ENCODE assay signal across 27 mouse cellular contexts in genomic region chr11:107465041-107465440, GRCm38 (mm10). TPM values are rescaled to one million over a fixed set of nuclear protein-coding genes. Genes with fewer than 3 reads are reported as not detected.
DNase-seq lines count a peak whose midpoint lies in the region; ATAC-seq and TF ChIP-seq lines count a peak whose summit lies in the region.
"Had no signal": no experiment of that assay in that cellular context is flagged by ENCODE, and none has a peak within 500 bp of the region (broad histone marks: within the 10 kb centered on the region; RNA-seq: fewer than 3 reads in every experiment).

No protein-coding gene starts in this region.

- H3K4me3 ChIP-seq in kidney, postnatal 0 days (replicated peaks; ENCODE audit: low read depth, low read length): no peak overlapping the region
- H3K4me3 ChIP-seq in liver, embryonic 16.5 days (ENCODE audit: low read depth, low read length): no peak overlapping the region
- H3K4me3 ChIP-seq in stomach, postnatal 0 days (ENCODE audit: low read depth, low read length): no peak overlapping the region
- H3K4me3 ChIP-seq: embryonic facial prominence, embryonic 10.5 days; embryonic facial prominence, embryonic 13.5 days; erythroblast, embryonic 14.5 days; forebrain, embryonic 13.5 days; heart, embryonic 10.5 days; heart, embryonic 13.5 days had no signal

- no peak for TF ChIP-seq EP300 in stomach, postnatal 0 days (optimal IDR thresholded peaks at IDR 0.05)

- no peaks in the 10 kb centered on the region for H3K9me3 ChIP-seq in kidney, postnatal 0 days (replicated peaks; ENCODE audit: low read length)
- no peaks in the 10 kb centered on the region for H3K9me3 ChIP-seq in liver, embryonic 16.5 days (replicated peaks; ENCODE audit: control insufficient read depth, low read length)
- H3K9me3 ChIP-seq in stomach, postnatal 0 days (ENCODE audit: control insufficient read depth, low read length): no peaks in the 10 kb centered on the region
- H3K9me3 ChIP-seq: forebrain, embryonic 13.5 days; heart, embryonic 10.5 days; heart, embryonic 13.5 days had no signal

- H3K36me3 ChIP-seq in kidney, postnatal 0 days (ENCODE audit: insufficient read depth, low read length): no peaks in the 10 kb centered on the region
- H3K36me3 ChIP-seq in liver, embryonic 16.5 days (ENCODE audit: control insufficient read depth, insufficient read depth): no peaks in the 10 kb centered on the region
- H3K36me3 ChIP-seq in stomach, postnatal 0 days (ENCODE audit: control insufficient read depth, insufficient read depth, low read length): no peaks in the 10 kb centered on the region
- H3K36me3 ChIP-seq: heart, embryonic 10.5 days; heart, embryonic 13.5 days had no signal

- DNase-seq in kidney, postnatal 0 days (ENCODE audit: low spot score): no peak
- DNase-seq in kidney, postnatal 4 days: no peak
- DNase-seq in liver: no peak
- peak; percentile 57 for DNase-seq in induced T-regulatory cell, adult 2 months (ENCODE audit: low read depth)
- no peak for DNase-seq in stomach, postnatal 0 days (ENCODE audit: low spot score)
- no peak for DNase-seq in c-Kit-positive CD71-positive TER-119-positive erythroid progenitor cells, embryonic 14.5 days (ENCODE audit: low spot score)
- DNase-seq: adrenal gland, postnatal 10 days; cerebellum, adult 11-12 months; cerebellum, adult 8-10 months; cerebellum, postnatal 10 days; cerebellum, postnatal 36 days; embryo, embryonic 11 days; gastrocnemius, postnatal 14 days; heart, adult 18-20 months; heart, postnatal 14 days; heart, postnatal 4 days had no signal

- H3K27ac ChIP-seq in kidney, postnatal 0 days: peak overlapping the region; percentile 57; the same call in 1 of the 2 replicates
- H3K27ac ChIP-seq in liver, embryonic 16.5 days (ENCODE audit: low read length): 0 out of 2 replicates have a peak overlapping the region, but pooled peaks have one; percentile 4
- no peak overlapping the region for H3K27ac ChIP-seq in stomach, postnatal 0 days (replicated peaks)
- H3K27ac ChIP-seq: embryonic facial prominence, embryonic 10.5 days; embryonic facial prominence, embryonic 13.5 days; forebrain, embryonic 13.5 days; heart, embryonic 10.5 days; heart, embryonic 13.5 days; hindbrain, embryonic 14.5 days; hindbrain, postnatal 0 days had no signal

- H3K4me1 ChIP-seq in kidney, postnatal 0 days (replicated peaks; ENCODE audit: insufficient read depth, low read length): no peaks in the 10 kb centered on the region; the same call in 1 of the 2 replicates
- H3K4me1 ChIP-seq in liver, embryonic 16.5 days (ENCODE audit: control insufficient read depth, low read depth, low read length): peaks cover 36% of the 10 kb centered on the region
- H3K4me1 ChIP-seq in stomach, postnatal 0 days (replicated peaks; ENCODE audit: control insufficient read depth, insufficient read depth): no peaks in the 10 kb centered on the region

- H3K9ac ChIP-seq in kidney, postnatal 0 days (ENCODE audit: low read depth, low read length): no peak overlapping the region
- no peak overlapping the region for H3K9ac ChIP-seq in liver, embryonic 16.5 days (ENCODE audit: low read depth, low read length)
- no peak overlapping the region for H3K9ac ChIP-seq in stomach, postnatal 0 days (ENCODE audit: low read length)
- H3K9ac ChIP-seq: embryonic facial prominence, embryonic 13.5 days; forebrain, embryonic 13.5 days; heart, embryonic 13.5 days; hindbrain, embryonic 14.5 days had no signal

- 92% methylated on average over 4 of the region's 4 CpGs for WGBS in kidney, postnatal 0 days
- WGBS in liver, embryonic 16.5 days (ENCODE audit: insufficient replicate concordance): 81% methylated on average over 4 of the region's 4 CpGs
- WGBS in stomach, postnatal 0 days: 86% methylated on average over 4 of the region's 4 CpGs

- H3K27me3 ChIP-seq in kidney, postnatal 0 days (ENCODE audit: insufficient read depth, low read length): no peaks in the 10 kb centered on the region
- no peaks in the 10 kb centered on the region for H3K27me3 ChIP-seq in liver, embryonic 16.5 days (ENCODE audit: control insufficient read depth, insufficient read depth, low read depth, low read length)
- no peaks in the 10 kb centered on the region for H3K27me3 ChIP-seq in stomach, postnatal 0 days (ENCODE audit: control insufficient read depth, insufficient read depth, low read length)
- H3K27me3 ChIP-seq: embryonic facial prominence, embryonic 13.5 days; forebrain, embryonic 13.5 days; heart, embryonic 13.5 days had no signal

- no peak for ATAC-seq in kidney, postnatal 0 days (replicated peaks; ENCODE audit: low FRiP score, low read depth)
- ATAC-seq in liver, embryonic 16.5 days (ENCODE audit: low read depth): no peak
- ATAC-seq in stomach, postnatal 0 days (ENCODE audit: low FRiP score, low TSS enrichment): no peak
- no peak for ATAC-seq in activated CD4-positive, CD25-positive, alpha-beta regulatory T cell, adult 4 months
- ATAC-seq: forebrain, embryonic 13.5 days; forebrain, embryonic 16.5 days; hindbrain, postnatal 0 days had no signal

- no peak overlapping the region for H3K4me2 ChIP-seq in kidney, postnatal 0 days (ENCODE audit: low read length)
- H3K4me2 ChIP-seq in liver, embryonic 16.5 days (ENCODE audit: low read depth, low read length): no peak overlapping the region
- no peak overlapping the region for H3K4me2 ChIP-seq in stomach, postnatal 0 days (replicated peaks; ENCODE audit: low read depth)
- H3K4me2 ChIP-seq: embryonic facial prominence, embryonic 13.5 days; forebrain, embryonic 13.5 days; heart, embryonic 13.5 days; hindbrain, embryonic 14.5 days had no signal

- TF ChIP-seq CTCF in kidney, postnatal 0 days (IDR thresholded peaks at IDR 0.05; ENCODE audit: low read depth): no peak
- TF ChIP-seq CTCF in stomach, postnatal 0 days (IDR thresholded peaks at IDR 0.05; ENCODE audit: low read depth): 0 out of 2 replicates have a peak, but pooled peaks have one; percentile 2

RNA-seq across cellular contexts. Expression of gene Pitpnc1, which starts 5.5 kb away (rescaled TPM):
- 19.6 and 21.8 TPM in 2 replicates for polyA plus RNA-seq in kidney, postnatal 0 days (2015; fragmentation: Nextera tagmentation; extraction: Ambion mirVana)
- 7.6 and 9.2 TPM in 2 replicates for polyA plus RNA-seq in liver, embryonic 16.5 days (2015; fragmentation: Nextera tagmentation; extraction: Ambion mirVana)
- 5.0 and 5.1 TPM in 2 replicates for polyA plus RNA-seq in stomach, postnatal 0 days (2015; fragmentation: Nextera tagmentation; extraction: Ambion mirVana)
- polyA plus RNA-seq in activated CD4-positive, CD25-positive, alpha-beta regulatory T cell, adult 4 months (2017; shearing (Covaris generic)): 100 to 1,000 TPM; 101 to 116 TPM

RNA-seq across cellular contexts. Expression of gene Psmd12, which starts 14.2 kb away (rescaled TPM):
- polyA plus RNA-seq in kidney, postnatal 0 days (2015; fragmentation: Nextera tagmentation; extraction: Ambion mirVana): 151 and 163 TPM in 2 replicates
- polyA plus RNA-seq in liver, embryonic 16.5 days (2015; fragmentation: Nextera tagmentation; extraction: Ambion mirVana): 79.2 and 81.0 TPM in 2 replicates
- polyA plus RNA-seq in stomach, postnatal 0 days (2015; fragmentation: Nextera tagmentation; extraction: Ambion mirVana): 137 TPM in 2 replicates
- polyA plus RNA-seq in activated CD4-positive, CD25-positive, alpha-beta regulatory T cell, adult 4 months (2017; shearing (Covaris generic)): 100 to 1,000 TPM; 121 to 141 TPM
